Mouse (Mus musculus) kidney, postnatal 10 days (tissue): Measurements from ENCODE around the gene Bdh2.

ENCODE experiments used
- DNase-seq: peaks from one replicate; pipeline ENCODE4 v3.0.0; 2021; ENCODE audit warnings: mixed read lengths

The Bdh2 gene

DNA sequence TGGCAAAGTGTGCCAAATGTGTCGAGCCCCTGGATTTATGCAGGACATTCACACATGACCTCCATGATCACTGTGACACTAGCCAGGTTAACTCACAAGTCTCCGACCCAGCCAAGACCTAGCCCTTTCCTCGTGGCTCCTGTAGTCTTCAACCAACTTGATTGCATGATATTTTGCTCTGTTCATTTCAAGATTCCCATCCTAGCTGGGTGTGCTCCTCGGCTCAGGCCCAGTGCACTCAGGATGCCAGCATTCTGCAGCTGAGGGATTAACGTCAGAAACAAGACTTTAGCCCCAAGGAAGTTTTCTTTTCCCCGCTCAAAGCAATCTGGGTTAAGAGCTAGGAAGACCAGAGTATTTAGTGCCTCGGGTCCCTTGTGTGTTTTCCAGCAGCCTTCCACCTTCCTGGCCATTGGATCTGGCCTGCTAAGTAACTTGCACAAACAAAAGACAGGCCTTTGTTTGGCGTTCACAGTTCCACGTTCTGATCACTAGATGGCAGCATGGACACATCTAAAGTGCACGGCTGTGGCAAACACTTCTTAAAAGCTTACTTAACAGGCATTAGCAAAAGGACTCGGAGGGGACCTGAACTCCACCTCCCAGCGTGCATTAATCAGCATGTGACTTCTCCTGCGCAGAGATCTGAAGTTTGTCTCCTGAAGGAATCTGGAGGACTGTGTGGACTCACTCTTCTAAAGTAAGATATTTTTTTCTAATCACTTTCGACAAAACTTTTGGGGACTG lies at the start of gene Bdh2:
Bdh2 (plus strand) TSS at position 553 of the 747 bp plus-strand sequence.
- DNase-seq = peak; percentile 89

DNA sequence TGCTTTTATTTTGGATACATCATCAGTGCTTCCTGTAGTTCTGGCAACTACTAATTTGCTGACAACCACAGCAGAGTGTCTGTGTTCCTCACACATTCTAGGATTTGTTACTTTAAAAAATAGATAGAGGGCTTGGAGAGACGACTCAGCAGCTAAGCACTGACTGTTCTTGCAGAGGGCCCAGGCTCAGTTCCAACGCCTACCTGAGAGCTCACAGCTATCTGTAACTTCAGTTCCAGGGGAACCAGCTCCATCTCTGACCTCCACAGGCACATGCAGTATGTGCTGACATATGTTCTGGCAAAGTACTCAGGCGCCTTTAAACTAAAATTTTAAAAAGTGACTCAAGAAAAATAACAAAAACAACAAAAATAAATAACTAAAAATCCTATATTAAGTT lies 49.0 kb upstream of the Bdh2 start:
- no peak for DNase-seq

- DNase-seq = no peak
Measured at GRCm38 (mm10) chr3:135232462-135232861, 48.6 kb upstream of the Bdh2 start.

GRCm38 (mm10) chr3:135245733-135246132 lies 35.3 kb upstream of the Bdh2 start:
- no peak for DNase-seq

DNA sequence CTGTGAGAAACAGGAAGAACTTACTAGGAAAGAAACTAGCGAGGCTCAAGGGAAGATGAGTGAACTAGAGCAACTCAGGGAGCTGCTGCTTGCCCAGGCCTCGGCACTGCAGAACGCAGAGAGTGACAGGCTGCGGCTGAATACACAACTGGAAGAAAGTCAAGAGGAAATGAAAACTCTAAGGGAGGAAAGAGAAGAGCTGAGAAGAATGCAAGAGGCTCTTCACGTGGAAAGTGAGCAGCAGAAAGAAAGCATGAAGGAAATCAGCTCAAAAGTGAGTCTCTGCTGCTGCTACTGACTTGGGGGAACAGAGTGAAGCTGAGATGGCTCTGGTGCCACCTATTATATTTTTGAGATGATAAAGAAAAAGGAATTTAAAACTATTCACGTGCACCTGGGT lies 34.2 kb upstream of the Bdh2 start:
- DNase-seq = no peak

- DNase-seq = peak; percentile 23
Measured at GRCm38 (mm10) chr3:135249104-135249503, 31.9 kb upstream of the Bdh2 start.

GRCm38 (mm10) chr3:135251825-135252224 lies 29.2 kb upstream of the Bdh2 start:
- no peak for DNase-seq

- DNase-seq = no peak
Measured at GRCm38 (mm10) chr3:135254784-135255183, 26.2 kb upstream of the Bdh2 start.

DNA sequence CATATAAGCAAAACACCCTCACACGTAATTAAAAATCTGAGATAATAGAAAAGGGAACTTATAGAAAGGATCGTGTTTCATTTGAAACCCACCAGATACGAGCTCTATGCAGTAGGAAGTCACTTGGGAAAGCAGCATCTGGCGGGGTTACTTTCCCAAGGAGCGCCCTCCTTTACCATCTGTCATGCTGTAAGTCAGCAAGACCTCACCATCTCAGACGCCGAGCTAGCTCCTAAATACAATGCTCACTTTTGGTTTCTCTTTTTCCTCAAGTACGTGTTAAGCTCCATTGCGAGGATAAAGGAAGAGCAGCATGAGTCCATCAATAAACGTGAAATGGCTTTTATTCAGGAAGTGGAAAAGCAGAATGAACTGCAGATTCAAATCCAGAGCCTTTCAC lies 22.1 kb upstream of the Bdh2 start:
- DNase-seq = no peak

DNA sequence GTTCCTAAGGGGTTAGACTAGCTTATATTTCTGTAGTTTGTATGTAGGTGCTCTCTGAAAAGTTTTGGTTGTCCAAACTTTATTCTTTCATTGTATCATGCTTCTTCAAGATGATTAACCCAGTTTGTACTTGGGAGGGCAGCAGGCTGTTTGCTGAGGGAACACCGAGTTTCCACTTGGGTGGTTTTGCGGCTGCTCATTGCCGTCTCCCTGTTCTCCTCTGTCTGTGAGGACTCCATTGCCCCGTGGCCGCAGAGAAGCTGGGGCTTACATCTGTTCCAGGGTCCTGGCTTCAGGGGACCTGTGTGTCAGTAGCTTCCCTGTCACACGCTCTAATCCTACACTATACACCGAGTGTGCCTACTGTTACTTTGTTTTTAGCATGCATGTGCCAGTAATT lies 20.8 kb upstream of the Bdh2 start:
- DNase-seq = peak; percentile 15

DNA sequence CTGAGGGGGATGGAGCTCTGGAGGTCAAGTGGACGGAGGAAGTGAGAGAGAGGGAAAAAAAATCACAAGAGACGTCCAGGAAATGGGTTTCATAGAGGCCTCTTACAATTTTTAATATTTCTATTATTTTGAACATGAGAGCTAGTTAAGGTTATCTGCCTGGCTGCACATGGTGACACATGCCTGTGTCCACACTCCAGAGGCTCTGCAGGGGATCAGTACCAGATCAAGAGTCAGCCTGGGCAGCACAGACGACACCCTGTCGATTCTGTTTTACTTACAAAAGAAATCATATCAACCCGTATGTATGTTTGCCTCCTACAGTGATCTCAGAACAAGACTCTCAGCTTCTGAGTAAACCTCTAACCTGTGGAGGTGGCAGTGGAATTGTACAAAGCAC lies 12.4 kb upstream of the Bdh2 start:
- no peak for DNase-seq

- DNase-seq = peak; percentile 67
Measured at GRCm38 (mm10) chr3:135269391-135269990, 11.5 kb upstream of the Bdh2 start.

DNA sequence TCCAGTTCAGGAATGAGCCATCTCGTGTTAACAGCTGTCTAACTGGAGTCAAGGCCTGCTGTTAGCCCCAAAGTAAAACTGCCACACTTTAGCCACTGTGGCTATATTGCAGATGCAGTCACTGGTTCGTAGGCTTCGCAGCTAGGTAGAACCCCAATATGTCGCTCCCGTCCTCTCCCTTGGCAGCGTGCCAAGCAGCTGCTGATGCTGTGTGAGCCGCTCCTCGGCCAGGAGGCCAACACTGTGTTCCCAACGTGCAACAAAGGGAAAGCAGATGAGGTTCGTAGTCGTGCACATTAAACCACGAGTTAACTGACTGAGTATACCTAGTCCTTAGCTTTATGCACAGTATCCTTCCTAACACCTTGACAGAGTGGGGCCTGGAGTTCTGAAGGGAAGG lies 8.4 kb upstream of the Bdh2 start:
- DNase-seq = peak; percentile 26

DNA sequence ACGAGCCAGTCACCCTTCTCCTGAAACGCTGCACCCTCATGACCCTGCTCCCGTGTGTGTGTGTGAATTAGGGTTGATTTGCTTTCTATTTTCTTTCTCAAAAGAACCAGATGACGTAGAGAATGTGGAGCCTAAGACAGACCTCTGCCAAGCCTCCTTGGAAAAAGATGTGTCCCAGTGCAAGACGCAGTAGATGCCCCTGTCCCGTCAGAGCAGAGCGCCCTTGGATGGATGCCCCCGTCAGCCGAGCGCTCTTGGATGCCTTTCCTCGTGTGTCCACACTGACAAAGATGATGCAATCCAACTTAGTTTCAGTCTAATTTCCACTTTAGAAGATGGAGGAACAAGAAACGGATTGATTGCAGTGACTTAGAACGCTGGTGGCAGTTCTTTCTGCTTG lies 8.0 kb upstream of the Bdh2 start:
- DNase-seq = no peak

GRCm38 (mm10) chr3:135280160-135280559 lies 861 bp upstream of the Bdh2 start:
- no peak for DNase-seq

- DNase-seq = no peak
Measured at GRCm38 (mm10) chr3:135281701-135282100, 680 bp downstream of the Bdh2 start.

GRCm38 (mm10) chr3:135285256-135285655 lies 4.2 kb downstream of the Bdh2 start:
- no peak for DNase-seq

GRCm38 (mm10) chr3:135285807-135286206 lies 4.8 kb downstream of the Bdh2 start:
- no peak for DNase-seq

DNA sequence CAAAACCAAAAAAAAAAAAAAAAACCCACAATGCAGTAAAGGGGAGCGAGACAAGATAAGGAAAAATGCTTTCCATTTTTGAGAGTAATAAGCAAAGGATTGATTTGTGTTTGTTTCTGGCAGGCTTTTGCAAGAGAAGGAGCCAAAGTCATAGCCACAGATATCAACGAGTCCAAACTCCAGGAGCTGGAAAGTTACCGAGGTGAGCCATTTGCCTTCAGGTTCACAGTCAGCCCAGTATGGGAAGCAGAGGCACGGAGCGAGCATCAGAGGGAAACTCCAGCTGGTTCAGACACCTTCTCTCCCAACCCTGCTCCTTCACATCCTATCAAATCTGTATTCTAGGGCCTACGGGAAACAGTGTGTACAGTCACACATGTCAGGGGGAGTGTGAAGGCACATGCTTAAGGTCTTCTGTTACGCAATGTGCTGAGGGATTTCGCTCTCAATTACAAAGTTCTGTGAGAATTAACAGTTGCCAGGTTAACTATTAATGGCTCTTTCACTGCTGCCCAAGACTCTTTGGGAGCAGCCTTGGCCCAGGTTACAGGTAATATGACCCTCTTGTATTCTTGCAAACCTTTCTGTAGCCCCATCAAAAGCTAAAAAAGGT lies 7.2 kb downstream of the Bdh2 start:
- no peak for DNase-seq

DNA sequence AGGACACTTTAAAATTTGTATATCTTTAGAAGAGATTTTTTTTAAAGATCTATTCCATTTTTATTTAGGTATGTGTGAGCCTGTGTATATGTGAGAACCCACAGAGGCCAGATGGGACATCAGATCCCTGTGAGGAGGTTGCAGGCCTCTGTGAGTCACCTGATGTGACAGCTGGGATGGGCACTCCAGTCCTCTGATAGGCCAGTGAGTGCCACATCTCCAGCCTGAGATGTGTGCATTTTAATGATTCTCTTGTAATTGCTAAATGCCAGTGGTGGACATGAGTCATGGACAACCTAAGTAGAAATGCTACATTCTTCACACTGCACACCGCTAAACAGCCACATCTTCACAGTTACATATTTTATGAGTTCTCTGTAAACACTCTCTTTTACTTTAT lies 8.1 kb downstream of the Bdh2 start:
- DNase-seq = no peak

GRCm38 (mm10) chr3:135290249-135290894 lies 9.4 kb downstream of the Bdh2 start:
- DNase-seq = peak; percentile 66

DNA sequence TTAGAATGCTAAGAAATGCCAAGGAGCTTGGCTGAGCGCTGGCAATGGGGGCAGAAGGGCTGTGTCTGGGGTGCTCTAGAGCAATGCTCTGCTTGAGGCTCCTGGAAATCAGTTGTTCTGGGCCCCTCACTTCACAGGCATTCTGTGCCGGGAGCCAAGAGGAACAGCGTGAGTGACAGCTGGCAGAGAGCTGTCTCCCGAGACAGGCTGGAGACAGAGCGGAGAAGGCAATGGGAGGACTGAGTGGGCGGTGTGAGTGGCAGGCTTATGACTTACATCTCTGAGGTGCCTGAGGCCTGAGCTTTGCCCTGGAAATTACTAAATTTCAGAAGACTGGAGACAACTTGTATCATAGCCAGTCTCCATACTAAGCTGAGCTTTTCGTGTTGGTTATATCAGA lies 12.7 kb downstream of the Bdh2 start:
- DNase-seq = no peak

DNA sequence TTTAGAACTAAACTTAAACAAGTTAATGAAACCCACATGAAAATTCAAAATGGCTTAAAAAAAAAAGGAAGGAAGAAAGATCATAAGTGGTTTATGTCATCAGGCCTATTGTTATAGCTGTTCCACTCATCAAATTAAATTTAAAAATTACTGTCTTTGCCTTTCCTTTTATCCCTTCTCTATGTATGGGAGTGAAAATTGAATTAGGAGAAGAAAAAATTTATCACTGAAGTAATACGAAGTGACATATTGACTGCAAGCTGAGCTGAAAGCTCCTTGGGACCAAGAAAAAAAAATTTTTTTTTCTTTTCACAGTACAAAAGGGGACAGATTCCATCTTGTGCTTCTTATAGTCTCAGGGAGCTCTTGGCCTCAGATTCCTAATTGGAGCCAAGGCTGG lies 14.5 kb downstream of the Bdh2 start:
- DNase-seq = no peak

- DNase-seq = no peak
Measured at GRCm38 (mm10) chr3:135298560-135298959, 17.5 kb downstream of the Bdh2 start.
